Mouse (Mus musculus) heart, embryonic 14.5 days (tissue): ENCODE measurements around the gene Sema4g. TPM values are rescaled to one million over a fixed set of nuclear protein-coding genes. Genes with fewer than 3 reads are reported as not detected.

Experiments
- ATAC-seq: fragments of 200-750 bp; cut with Nextera tagmentation; 2 replicates; pipeline ENCODE4 v1.8.0; 2017; ENCODE audit warnings: low read depth, moderate TSS enrichment; ENCODE audit not compliant: insufficient number of reproducible peaks, insufficient read depth, low FRiP score
- H3K27ac ChIP-seq, 2 experiments: fragments of 200-500 bp in 1 of 2; fragments of 300-500 bp in 1 of 2; sonication (generic) in 1 of 2; replicated peaks in 1 of 2; 2 replicates each; pipeline ENCODE4 v1.5.1; 2012 to 2014; ENCODE audit warnings: low read depth in 2 of 2, low read length in 2 of 2, control low read depth in 1 of 2, mild to moderate bottlenecking in 1 of 2, mixed read lengths in 1 of 2; ENCODE audit not compliant: control insufficient read depth in 1 of 2, insufficient read depth in 1 of 2
- H3K27me3 ChIP-seq: fragments of 300-500 bp; sonication (generic); 2 replicates; pipeline ENCODE4 v1.6.1; 2014; ENCODE audit warnings: mild to moderate bottlenecking, low read length, control low read depth; ENCODE audit not compliant: control insufficient read depth, insufficient read depth
- H3K36me3 ChIP-seq: fragments of 300-500 bp; sonication (generic); 2 replicates; pipeline ENCODE4 v1.6.1; 2014; ENCODE audit warnings: mild to moderate bottlenecking, control low read depth, low read length, mixed read lengths; ENCODE audit not compliant: control insufficient read depth, insufficient read depth
- H3K4me1 ChIP-seq, 2 experiments: fragments of 200-500 bp in 1 of 2; fragments of 300-500 bp in 1 of 2; sonication (generic) in 1 of 2; 2 replicates each; pipeline ENCODE4 v1.6.1; 2012 to 2014; ENCODE audit warnings: low read length in 2 of 2, control low read depth in 1 of 2, mixed read lengths in 1 of 2; ENCODE audit not compliant: control insufficient read depth in 2 of 2, insufficient read depth in 2 of 2
- H3K4me2 ChIP-seq: fragments of 300-500 bp; sonication (generic); 2 replicates; pipeline ENCODE4 v1.6.1; 2014; ENCODE audit warnings: mild to moderate bottlenecking, low read length
- H3K4me3 ChIP-seq, 2 experiments: fragments of 200-500 bp in 1 of 2; fragments of 300-500 bp in 1 of 2; sonication (generic) in 1 of 2; 2 replicates each; pipeline ENCODE4 v1.5.1; 2012 to 2014; ENCODE audit warnings: low read length in 2 of 2, mild to moderate bottlenecking in 2 of 2, control low read depth in 1 of 2, low read depth in 1 of 2, moderate library complexity in 1 of 2; ENCODE audit not compliant: control insufficient read depth in 1 of 2, insufficient read depth in 1 of 2
- H3K9ac ChIP-seq: fragments of 300-500 bp; sonication (generic); 2 replicates; pipeline ENCODE4 v1.6.1; 2014; ENCODE audit warnings: mild to moderate bottlenecking, low read length
- H3K9me3 ChIP-seq: fragments of 300-500 bp; sonication (generic); 2 replicates; pipeline ENCODE4 v1.6.1; 2016; ENCODE audit warnings: low read length, control low read depth; ENCODE audit not compliant: control insufficient read depth
- WGBS: fragments of 180-500 bp; shearing (Covaris S2); extraction: QIAGEN DNeasy Blood & Tissue Kit; methylation state at CpG from one replicate; pipeline ENCODE4 v1.1.7; 2014; 5-methylcytosine and 5-hydroxymethylcytosine counted together
- polyA plus RNA-seq: library from polyadenylated mRNA; unstranded; fragments of >200 nt; fragmentation: Nextera tagmentation; extraction: Ambion mirVana; gene quantifications from 2 replicates; pipeline ENCODE4 v1.2.1, GENCODE M21; 2014

Sema4g gene
- polyA plus RNA-seq, 1 experiment from 2014 or later: 0.92 TPM

DNA sequence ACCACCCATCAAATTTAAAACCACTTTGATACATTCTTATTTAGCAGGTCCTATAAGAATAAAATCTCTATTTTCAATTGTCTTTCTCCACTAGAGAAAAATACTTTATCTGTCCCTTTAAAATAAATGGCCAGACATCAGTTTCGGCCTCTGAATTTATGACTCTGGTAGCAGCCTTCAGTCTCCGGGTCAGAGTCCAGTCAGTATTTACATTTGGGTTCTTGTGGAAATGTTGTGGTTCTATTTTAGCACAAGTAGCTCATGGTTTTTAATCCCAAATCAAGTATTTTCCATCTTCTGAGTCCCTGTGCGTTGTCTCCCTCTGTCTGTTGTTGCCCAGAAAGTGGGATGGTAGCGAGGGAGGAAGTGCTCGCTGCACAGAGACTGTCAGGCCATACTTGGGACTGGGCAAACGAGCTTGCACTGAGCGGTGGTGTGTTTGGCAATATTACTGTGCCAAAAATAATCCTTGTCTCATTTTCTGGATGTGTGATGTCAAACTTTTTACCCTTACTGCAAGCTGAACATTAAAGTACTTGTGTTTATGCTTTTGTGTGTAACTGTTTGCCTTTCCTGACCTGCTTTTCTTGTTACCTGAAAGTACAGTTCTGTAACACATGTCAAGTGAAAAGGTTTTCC lies 6.3 kb upstream of the Sema4g start:
- WGBS: 75% methylated on average over 7 of the region's 7 CpGs
- Histone ChIP-seq H3K27ac (no peak overlapping the region), H3K36me3 (peaks cover 61% of the 10 kb centered on the region)

DNA sequence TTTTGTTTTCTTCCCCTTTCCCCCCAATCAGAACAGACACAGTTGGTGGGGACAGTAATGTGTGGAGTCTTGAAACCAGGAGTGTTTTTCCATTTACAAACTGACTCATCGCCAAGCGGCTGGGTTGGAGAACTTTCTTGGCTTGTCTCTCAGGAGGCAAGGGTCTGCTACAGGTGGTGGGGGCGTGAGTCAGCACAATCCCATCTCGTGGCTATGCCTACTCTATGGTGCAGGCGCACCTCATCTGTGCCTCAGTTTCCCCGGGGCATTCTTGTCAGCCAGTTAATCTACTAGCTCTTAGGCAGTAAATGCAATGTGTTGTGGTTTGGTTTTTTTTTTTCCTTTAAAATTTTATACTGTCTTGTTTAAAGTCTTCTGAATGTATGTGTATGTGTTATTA lies 5.5 kb upstream of the Sema4g start:
- no peak for ATAC-seq
- peaks cover 53% of the 10 kb centered on the region for H3K36me3 ChIP-seq
- H3K4me1 ChIP-seq: peaks cover 0 to 5% of the 10 kb centered on the region in 2 experiments; a peak in 1 of 4 replicates
- H3K9ac ChIP-seq: no peak overlapping the region
- no peaks in the 10 kb centered on the region for H3K27me3 ChIP-seq
- no peak overlapping the region for H3K4me2 ChIP-seq
- 88% methylated on average over 6 of the region's 6 CpGs for WGBS
- H3K27ac ChIP-seq: no peak overlapping the region
- H3K9me3 ChIP-seq: no peaks in the 10 kb centered on the region
- no peak overlapping the region for H3K4me3 ChIP-seq

More for the DNA sequence above, 6.3 kb upstream of the Sema4g start:
- H3K4me2 ChIP-seq: no peak overlapping the region
- no peaks in the 10 kb centered on the region for H3K27me3 ChIP-seq
- H3K9ac ChIP-seq: no peak overlapping the region
- H3K9me3 ChIP-seq: no peaks in the 10 kb centered on the region
- 0 out of 4 replicates have a peak, but pooled peaks cover 0 to 3% of the 10 kb centered on the region in 2 experiments for H3K4me1 ChIP-seq
- ATAC-seq: no peak
- H3K4me3 ChIP-seq: no peak overlapping the region

DNA sequence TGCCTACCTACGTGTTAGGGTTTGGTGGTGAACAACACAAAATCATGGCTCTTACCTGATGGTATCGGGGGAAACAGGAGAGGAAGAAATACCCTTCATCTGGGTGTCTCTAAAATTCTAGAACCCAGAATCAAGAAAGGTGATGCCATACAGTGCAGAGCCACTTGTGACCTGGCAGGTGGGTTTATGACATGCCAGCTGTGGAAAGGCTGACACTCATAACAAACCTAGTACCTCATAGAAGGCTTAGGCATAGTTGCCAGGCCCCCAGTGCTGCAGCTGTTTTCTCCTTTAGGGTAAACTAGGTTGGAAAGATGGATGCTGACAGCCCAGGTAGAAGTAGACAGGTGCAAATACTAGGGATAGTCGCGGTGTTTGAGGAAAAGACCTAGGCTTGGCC lies 4.5 kb upstream of the Sema4g start:
- no peaks in the 10 kb centered on the region for H3K9me3 ChIP-seq
- no peaks in the 10 kb centered on the region for H3K27me3 ChIP-seq
- peaks cover 43% of the 10 kb centered on the region for H3K36me3 ChIP-seq
- peaks cover 0 to 10% of the 10 kb centered on the region in 2 experiments; a peak in 2 of 4 replicates for H3K4me1 ChIP-seq
- H3K9ac ChIP-seq: no peak overlapping the region
- no peak overlapping the region for H3K4me3 ChIP-seq
- H3K27ac ChIP-seq: no peak overlapping the region
- 86% methylated on average over 4 of the region's 4 CpGs for WGBS
- ATAC-seq: no peak
- H3K4me2 ChIP-seq: no peak overlapping the region

GRCm38 (mm10) chr19:44985159-44985988 lies 3.5 kb upstream of the Sema4g start:
- Histone ChIP-seq H3K4me3 (no peak overlapping the region), H3K36me3 (peaks cover 33% of the 10 kb centered on the region), H3K9ac (no peak overlapping the region), H3K27me3 (no peaks in the 10 kb centered on the region), H3K4me2 (no peak overlapping the region), H3K9me3 (no peaks in the 10 kb centered on the region), H3K4me1 (peaks cover 0 to 10% of the 10 kb centered on the region in 2 experiments; a peak in 2 of 4 replicates), H3K27ac (no peak overlapping the region)
- 47% methylated on average over 5 of the region's 5 CpGs for WGBS
- ATAC-seq: no peak

- H3K27ac ChIP-seq: no peak overlapping the region
These were observed 1.9 kb upstream of the Sema4g start for GRCm38 (mm10) chr19:44987004-44987403.

GRCm38 (mm10) chr19:44987851-44988250 lies 1.1 kb upstream of the Sema4g start:
- Histone ChIP-seq H3K9me3 (no peaks in the 10 kb centered on the region), H3K27ac (no peak overlapping the region), H3K36me3 (peaks cover 9% of the 10 kb centered on the region), H3K4me3 (no peak overlapping the region), H3K4me1 (peaks cover 4 to 10% of the 10 kb centered on the region in 2 experiments; a peak in 2 of 4 replicates), H3K9ac (no peak overlapping the region), H3K4me2 (no peak overlapping the region), H3K27me3 (no peaks in the 10 kb centered on the region)
- no peak for ATAC-seq
- 70% methylated on average over 6 of the region's 6 CpGs for WGBS

More at GRCm38 (mm10) chr19:44987004-44987403, 1.9 kb upstream of the Sema4g start:
- Histone ChIP-seq H3K36me3 (peaks cover 17% of the 10 kb centered on the region), H3K4me1 (peaks cover 0 to 10% of the 10 kb centered on the region in 2 experiments; a peak in 2 of 4 replicates), H3K4me2 (no peak overlapping the region), H3K9ac (no peak overlapping the region), H3K4me3 (no peak overlapping the region), H3K27me3 (no peaks in the 10 kb centered on the region), H3K9me3 (no peaks in the 10 kb centered on the region)
- WGBS: 51% methylated on average over 6 of the region's 6 CpGs
- no peak for ATAC-seq

GRCm38 (mm10) chr19:44988321-44988720 lies 580 bp upstream of the Sema4g start:
- Histone ChIP-seq H3K36me3 (peaks cover 5% of the 10 kb centered on the region), H3K9ac (peak overlapping the region; percentile 71), H3K9me3 (no peaks in the 10 kb centered on the region), H3K4me1 (peaks cover 4 to 10% of the 10 kb centered on the region in 2 experiments; a peak in 2 of 4 replicates), H3K4me3 (peak overlapping the region; percentile 54), H3K27me3 (no peaks in the 10 kb centered on the region), H3K4me2 (peak overlapping the region; percentile 98), H3K27ac (no peak overlapping the region)
- WGBS: 26% methylated on average over 9 of the region's 9 CpGs
- ATAC-seq: no peak
